Mouse (Mus musculus): ENCODE results near the gene Apoc1. TPM values are rescaled to one million over a fixed set of nuclear protein-coding genes. Genes with fewer than 3 reads are reported as not detected.

Gene Apoc1
- total and polyA plus RNA-seq, 2 experiments from 2014 or later: 2.3 to 14.2 TPM

DNA sequence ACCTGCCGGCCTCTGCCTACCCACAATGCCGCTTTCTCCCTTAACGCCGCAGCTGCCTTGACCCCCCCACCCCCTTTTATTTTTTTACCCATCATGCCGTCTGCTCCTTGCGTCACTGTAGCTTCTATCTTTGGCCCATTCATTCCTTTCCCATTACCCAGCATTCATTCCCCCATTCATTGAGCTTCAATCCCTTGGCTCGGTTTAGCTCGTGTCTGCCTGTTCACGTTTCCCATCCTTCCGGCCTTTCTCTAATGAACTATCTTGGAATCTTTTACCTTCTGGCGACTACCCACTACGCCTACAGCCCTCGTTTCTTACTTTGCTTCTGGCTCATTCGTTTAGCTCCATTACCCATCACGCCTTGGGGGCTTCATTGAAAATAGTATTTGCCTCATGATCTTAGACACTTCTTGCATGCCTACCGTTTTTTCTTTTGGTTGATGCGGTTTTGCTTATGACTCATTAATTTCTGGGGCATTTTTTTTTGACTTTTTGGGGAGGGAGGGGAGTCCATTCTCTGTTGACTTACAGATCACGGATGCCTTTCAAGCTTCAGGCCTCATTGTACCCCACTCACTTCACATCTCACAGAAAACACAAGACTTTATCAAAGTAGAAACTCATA is 23.7 kb upstream of the Apoc1 start:
- Histone ChIP-seq H3K27ac (peak overlapping the region; percentile 87), H3K4me1 (ENCODE audit: insufficient read depth, low read length) (peaks cover 9% of the 10 kb centered on the region; the same call in 1 of the 2 replicates), H3K36me3 (ENCODE audit: insufficient read depth, low read length) (peaks cover 10% of the 10 kb centered on the region; the same call in 1 of the 2 replicates), H3K27me3 (ENCODE audit: insufficient read depth, low read length) (no peaks in the 10 kb centered on the region), H3K4me2 (ENCODE audit: low read depth, low read length) (peak overlapping the region; percentile 49), H3K9ac (replicated peaks; ENCODE audit: low read length) (peak overlapping the region; percentile 46), H3K4me3 (ENCODE audit: low read length) (peak overlapping the region; percentile 18), H3K9me3 (ENCODE audit: low read length) (0 out of 2 replicates have a peak, but pooled peaks cover 2% of the 10 kb centered on the region)
- no peak for TF ChIP-seq CTCF (IDR thresholded peaks at IDR 0.05; ENCODE audit: low read depth)
- ATAC-seq: no peak
- DNase-seq (ENCODE audit: low spot score): no peak
- WGBS: 4% methylated on average over 18 of the region's 18 CpGs

DNA sequence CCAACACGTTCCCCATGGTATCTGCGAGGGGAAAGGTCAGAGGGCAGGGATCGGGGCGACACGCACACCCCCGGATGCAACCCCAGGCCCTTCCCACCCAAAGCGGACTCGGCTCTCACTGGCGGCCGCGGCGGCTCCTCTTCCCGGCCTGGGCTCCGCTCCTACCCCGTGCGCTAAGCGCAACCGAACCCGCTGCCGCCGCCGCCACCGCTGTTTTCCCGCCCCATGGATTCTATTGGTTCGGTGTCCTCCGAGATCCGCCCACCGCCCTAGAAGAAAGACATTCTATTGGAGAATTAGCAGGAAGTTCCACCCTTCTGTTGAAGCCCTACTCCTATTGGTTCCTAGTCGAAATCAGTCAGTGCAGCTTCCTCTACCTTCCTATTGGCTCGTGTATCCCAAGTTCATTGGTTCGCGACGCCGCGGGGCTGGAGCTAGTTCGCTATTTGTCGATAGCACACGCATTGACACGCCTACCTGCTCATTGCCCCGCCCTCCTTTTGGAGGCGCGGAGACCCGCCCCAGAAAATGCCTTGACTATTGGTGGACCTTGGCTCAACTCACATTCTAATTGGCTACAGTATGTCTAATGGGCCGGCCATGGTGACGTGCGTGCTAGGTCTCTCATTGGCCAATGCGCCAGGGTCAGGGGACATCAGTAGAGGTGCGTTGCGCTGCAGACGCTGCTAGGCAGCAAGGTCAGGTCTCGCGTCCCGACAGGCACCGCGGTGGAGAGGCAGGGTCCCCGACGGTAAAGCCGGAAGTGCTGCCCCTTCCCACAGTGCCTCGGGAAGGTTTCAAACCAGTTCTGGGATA is 23.0 kb upstream of the Apoc1 start, which contains the start of gene Tomm40:
Gene Tomm40 (minus strand): TSS at position 200 of the 816 bp plus-strand sequence.
- DNase-seq (ENCODE audit: low spot score) (peak; percentile 100), ATAC-seq (peak; percentile 99)
- no peaks in the 10 kb centered on the region for H3K27me3 ChIP-seq (ENCODE audit: insufficient read depth, low read length)
- peak within 1 kb of the TSS; percentile 98 for H3K4me3 ChIP-seq (ENCODE audit: low read length)
- 1% methylated on average over 57 of the region's 59 CpGs for WGBS
- peak within 1 kb of the TSS; percentile 91 for H3K27ac ChIP-seq
- H3K4me1 ChIP-seq (ENCODE audit: insufficient read depth, low read length): peaks cover 9% of the 10 kb centered on the region; the same call in 1 of the 2 replicates
- peak within 1 kb of the TSS; percentile 98 for H3K9ac ChIP-seq (replicated peaks; ENCODE audit: low read length)
- H3K4me2 ChIP-seq (ENCODE audit: low read depth, low read length): peak within 1 kb of the TSS; percentile 95
- peaks cover 10% of the 10 kb centered on the region; the same call in 1 of the 2 replicates for H3K36me3 ChIP-seq (ENCODE audit: insufficient read depth, low read length)
- H3K9me3 ChIP-seq (ENCODE audit: low read length): no peaks in the 10 kb centered on the region
- peak; percentile 10; the same call in 1 of the 2 replicates for TF ChIP-seq CTCF (IDR thresholded peaks at IDR 0.05; ENCODE audit: low read depth)

GRCm38 (mm10) chr7:19714836-19715235 is 22.4 kb upstream of the Apoc1 start:
- H3K4me1 ChIP-seq (ENCODE audit: insufficient read depth, low read length): peaks cover 9% of the 10 kb centered on the region; the same call in 1 of the 2 replicates
- peak overlapping the region; percentile 91 for H3K27ac ChIP-seq
- H3K27me3 ChIP-seq (ENCODE audit: insufficient read depth, low read length): no peaks in the 10 kb centered on the region
- peaks cover 12% of the 10 kb centered on the region; the same call in 1 of the 2 replicates for H3K36me3 ChIP-seq (ENCODE audit: insufficient read depth, low read length)
- H3K9me3 ChIP-seq (ENCODE audit: low read length): no peaks in the 10 kb centered on the region
- WGBS: under 1% methylated on average over 39 of the region's 39 CpGs
- peak overlapping the region; percentile 98 for H3K9ac ChIP-seq (replicated peaks; ENCODE audit: low read length)
- DNase-seq (ENCODE audit: low spot score) (peak; percentile 15), ATAC-seq (no peak)
- TF ChIP-seq CTCF (IDR thresholded peaks at IDR 0.05; ENCODE audit: low read depth): no peak
- H3K4me3 ChIP-seq (ENCODE audit: low read length): peak overlapping the region; percentile 98
- peak overlapping the region; percentile 95 for H3K4me2 ChIP-seq (ENCODE audit: low read depth, low read length)

DNA sequence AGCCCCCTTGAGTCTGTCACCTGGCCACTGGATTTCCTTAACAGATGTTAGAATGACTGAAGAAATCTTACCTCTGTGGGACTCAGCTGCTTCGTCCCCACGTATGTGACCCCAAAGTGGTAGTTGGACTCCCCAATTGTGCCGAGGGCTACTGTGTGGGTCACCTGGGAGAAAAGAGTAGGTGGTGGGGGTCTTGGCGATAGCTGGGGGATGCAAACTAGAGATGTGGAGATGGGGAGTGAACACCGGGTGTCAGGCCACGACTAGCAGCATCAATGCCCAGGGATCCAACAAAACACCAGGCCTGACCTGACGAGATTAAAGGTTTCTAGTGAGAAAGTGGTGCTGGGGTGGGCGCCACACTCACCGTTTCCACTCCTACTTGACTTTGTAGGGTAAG is 21.1 kb upstream of the Apoc1 start:
- Histone ChIP-seq H3K36me3 (ENCODE audit: insufficient read depth, low read length) (peaks cover 24% of the 10 kb centered on the region; the same call in 1 of the 2 replicates), H3K4me3 (ENCODE audit: low read length) (no peak overlapping the region), H3K27ac (no peak overlapping the region), H3K27me3 (ENCODE audit: insufficient read depth, low read length) (no peaks in the 10 kb centered on the region), H3K9ac (replicated peaks; ENCODE audit: low read length) (no peak overlapping the region), H3K4me2 (ENCODE audit: low read depth, low read length) (no peak overlapping the region), H3K4me1 (ENCODE audit: insufficient read depth, low read length) (peaks cover 9% of the 10 kb centered on the region; the same call in 1 of the 2 replicates), H3K9me3 (ENCODE audit: low read length) (no peaks in the 10 kb centered on the region)
- DNase-seq (ENCODE audit: low spot score) (no peak), ATAC-seq (no peak)
- whole genome bisulfite sequencing: 89% methylated on average over 9 of the region's 9 CpGs
- TF ChIP-seq CTCF (IDR thresholded peaks at IDR 0.05; ENCODE audit: low read depth): no peak

GRCm38 (mm10) chr7:19713196-19713595 is 20.7 kb upstream of the Apoc1 start:
- ATAC-seq (no peak), DNase-seq (ENCODE audit: low spot score) (peak; percentile 19)
- Histone ChIP-seq H3K9ac (replicated peaks; ENCODE audit: low read length) (no peak overlapping the region), H3K27ac (no peak overlapping the region), H3K4me3 (ENCODE audit: low read length) (no peak overlapping the region), H3K27me3 (ENCODE audit: insufficient read depth, low read length) (no peaks in the 10 kb centered on the region), H3K36me3 (ENCODE audit: insufficient read depth, low read length) (peaks cover 26% of the 10 kb centered on the region; the same call in 1 of the 2 replicates), H3K4me2 (ENCODE audit: low read depth, low read length) (no peak overlapping the region), H3K9me3 (ENCODE audit: low read length) (no peaks in the 10 kb centered on the region), H3K4me1 (ENCODE audit: insufficient read depth, low read length) (peaks cover 9% of the 10 kb centered on the region; the same call in 1 of the 2 replicates)
- TF ChIP-seq CTCF (IDR thresholded peaks at IDR 0.05; ENCODE audit: low read depth): peak; percentile 53
- 53% methylated on average over 4 of the region's 4 CpGs for WGBS

- no peak for ATAC-seq
These were observed 20.0 kb upstream of the Apoc1 start for GRCm38 (mm10) chr7:19712414-19712813.

More at GRCm38 (mm10) chr7:19712414-19712813, 20.0 kb upstream of the Apoc1 start:
- TF ChIP-seq CTCF (IDR thresholded peaks at IDR 0.05; ENCODE audit: low read depth): peak; percentile 62
- no peak overlapping the region for H3K9ac ChIP-seq (replicated peaks; ENCODE audit: low read length)
- WGBS: 75% methylated on average over 4 of the region's 4 CpGs
- H3K27me3 ChIP-seq (ENCODE audit: insufficient read depth, low read length): no peaks in the 10 kb centered on the region
- no peaks in the 10 kb centered on the region for H3K9me3 ChIP-seq (ENCODE audit: low read length)
- peak; percentile 49 for DNase-seq (ENCODE audit: low spot score)
- no peak overlapping the region for H3K4me2 ChIP-seq (ENCODE audit: low read depth, low read length)
- H3K4me3 ChIP-seq (ENCODE audit: low read length): no peak overlapping the region
- H3K27ac ChIP-seq: no peak overlapping the region
- peaks cover 31% of the 10 kb centered on the region; the same call in 1 of the 2 replicates for H3K36me3 ChIP-seq (ENCODE audit: insufficient read depth, low read length)
- peaks cover 9% of the 10 kb centered on the region; the same call in 1 of the 2 replicates for H3K4me1 ChIP-seq (ENCODE audit: insufficient read depth, low read length)
